Mouse (Mus musculus): ENCODE results near the gene Polr2f. TPM values are rescaled to one million over a fixed set of nuclear protein-coding genes. Genes with fewer than 3 reads are reported as not detected.

The Polr2f gene
- polyA plus RNA-seq, 1 experiment from 2014 or later = 463 TPM

- WGBS = 88% methylated on average over 8 of the region's 8 CpGs
- Histone ChIP-seq H3K4me2 (no peak overlapping the region), H3K27me3 (replicated peaks; ENCODE audit: control insufficient read depth, insufficient read depth, low read length) (peaks cover 3% of the 10 kb centered on the region; the same call in 1 of the 2 replicates), H3K9ac (ENCODE audit: low read depth, low read length) (no peak overlapping the region), H3K9me3 (ENCODE audit: control insufficient read depth, low read length) (no peaks in the 10 kb centered on the region), H3K4me3 (ENCODE audit: low read depth, low read length) (no peak overlapping the region), H3K36me3 (ENCODE audit: control insufficient read depth, insufficient read depth, low read length) (no peaks in the 10 kb centered on the region), H3K4me1 (replicated peaks; ENCODE audit: control insufficient read depth, insufficient read depth, low read length) (peaks cover 3% of the 10 kb centered on the region; the same call in 1 of the 2 replicates), H3K27ac (ENCODE audit: low read depth, low read length) (no peak overlapping the region)
- ATAC-seq (replicated peaks; ENCODE audit: low FRiP score) = no peak
- DNase-seq (ENCODE audit: low spot score) = no peak
Observed at GRCm38 (mm10) chr15:79195492-79195891, 54.7 kb downstream of the Polr2f start.

DNA sequence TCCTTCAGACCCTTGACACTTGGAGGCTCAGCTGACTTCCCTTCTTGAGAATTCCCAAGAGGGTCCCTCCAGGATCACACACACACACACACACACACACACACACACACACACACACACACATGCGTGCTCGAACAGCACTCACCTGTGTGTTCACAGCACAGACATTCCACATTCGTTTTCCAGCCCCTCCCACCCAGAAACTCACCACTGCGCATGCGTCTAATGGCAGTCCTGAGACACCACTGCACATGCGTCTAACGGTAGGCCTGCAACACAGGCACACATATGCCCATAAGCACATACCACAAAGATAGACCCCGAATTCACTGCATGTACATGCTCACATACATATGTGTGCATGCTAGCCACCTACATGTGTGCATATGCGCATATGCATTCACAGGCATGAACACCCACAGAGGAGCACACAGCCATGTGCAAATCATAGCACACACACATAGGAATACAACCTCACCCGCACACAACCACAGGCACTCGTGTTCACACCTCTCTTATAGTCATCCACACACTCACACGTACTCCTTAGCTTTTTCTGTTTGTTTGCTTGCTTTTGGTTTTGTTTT, 58.7 kb downstream of the Polr2f start:
- no peaks in the 10 kb centered on the region for H3K36me3 ChIP-seq (ENCODE audit: control insufficient read depth, insufficient read depth, low read length)
- H3K27me3 ChIP-seq (replicated peaks; ENCODE audit: control insufficient read depth, insufficient read depth, low read length) = peaks cover 8% of the 10 kb centered on the region
- no peak overlapping the region for H3K9ac ChIP-seq (ENCODE audit: low read depth, low read length)
- no peak overlapping the region for H3K27ac ChIP-seq (ENCODE audit: low read depth, low read length)
- no peak overlapping the region for H3K4me2 ChIP-seq
- no peak for ATAC-seq (replicated peaks; ENCODE audit: low FRiP score)
- WGBS = 84% methylated on average over 12 of the region's 12 CpGs
- H3K4me3 ChIP-seq (ENCODE audit: low read depth, low read length) = no peak overlapping the region
- H3K9me3 ChIP-seq (ENCODE audit: control insufficient read depth, low read length) = no peaks in the 10 kb centered on the region
- DNase-seq (ENCODE audit: low spot score) = no peak
- H3K4me1 ChIP-seq (replicated peaks; ENCODE audit: control insufficient read depth, insufficient read depth, low read length) = peaks cover 7% of the 10 kb centered on the region; the same call in 1 of the 2 replicates

Other genes starting within 250 kb of the Polr2f start
- gene Gm49510, start 241.3 kb upstream of the Polr2f start, polyA plus RNA-seq (2014; fragmentation: Nextera tagmentation; extraction: Ambion mirVana) = 0.55 and 0.99 TPM in 2 replicates
- gene Sh3bp1, start 241.2 kb upstream of the Polr2f start, polyA plus RNA-seq (2014; fragmentation: Nextera tagmentation; extraction: Ambion mirVana) = 69.4 and 70.3 TPM in 2 replicates
- gene Pdxp, start 227.1 kb upstream of the Polr2f start, polyA plus RNA-seq (2014; fragmentation: Nextera tagmentation; extraction: Ambion mirVana) = 23.7 and 23.8 TPM in 2 replicates
- gene Lgals1, start 214.3 kb upstream of the Polr2f start, polyA plus RNA-seq (2014; fragmentation: Nextera tagmentation; extraction: Ambion mirVana) = 761 and 837 TPM in 2 replicates
- gene Nol12, start 206.1 kb upstream of the Polr2f start, polyA plus RNA-seq (2014; fragmentation: Nextera tagmentation; extraction: Ambion mirVana) = 69.6 and 75.3 TPM in 2 replicates
- 46.7 and 50.7 TPM in 2 replicates for gene Triobp, start 193.3 kb upstream of the Polr2f start, polyA plus RNA-seq (2014; fragmentation: Nextera tagmentation; extraction: Ambion mirVana)
- 124 and 138 TPM in 2 replicates for gene H1f0, start 112.6 kb upstream of the Polr2f start, polyA plus RNA-seq (2014; fragmentation: Nextera tagmentation; extraction: Ambion mirVana)
- 0.22 and 0.34 TPM in 2 replicates for gene Galr3, start 99.1 kb upstream of the Polr2f start, polyA plus RNA-seq (2014; fragmentation: Nextera tagmentation; extraction: Ambion mirVana)
- 57.2 and 61.5 TPM in 2 replicates for gene Ankrd54, start 78.1 kb upstream of the Polr2f start, polyA plus RNA-seq (2014; fragmentation: Nextera tagmentation; extraction: Ambion mirVana)
- gene Eif3l, start 65.8 kb upstream of the Polr2f start, polyA plus RNA-seq (2014; fragmentation: Nextera tagmentation; extraction: Ambion mirVana) = 257 and 291 TPM in 2 replicates
- gene Micall1, start 32.1 kb upstream of the Polr2f start, polyA plus RNA-seq (2014; fragmentation: Nextera tagmentation; extraction: Ambion mirVana) = 4.1 and 5.7 TPM in 2 replicates
- gene 1700088E04Rik, start 244 bp downstream of the Polr2f start, polyA plus RNA-seq (2014; fragmentation: Nextera tagmentation; extraction: Ambion mirVana) = 1.8 and 2.2 TPM in 2 replicates
- 0.81 and 0.84 TPM in 2 replicates for gene Sox10, start 24.2 kb downstream of the Polr2f start, polyA plus RNA-seq (2014; fragmentation: Nextera tagmentation; extraction: Ambion mirVana)
- 13.5 and 18.0 TPM in 2 replicates for gene Pick1, start 88.2 kb downstream of the Polr2f start, polyA plus RNA-seq (2014; fragmentation: Nextera tagmentation; extraction: Ambion mirVana)
- 0.10 TPM in 1 of 2 replicates, not detected in the other for gene Gm49486, start 88.4 kb downstream of the Polr2f start, polyA plus RNA-seq (2014; fragmentation: Nextera tagmentation; extraction: Ambion mirVana)
- 0.12 TPM in 1 of 2 replicates, not detected in the other for gene Slc16a8, start 113.8 kb downstream of the Polr2f start, polyA plus RNA-seq (2014; fragmentation: Nextera tagmentation; extraction: Ambion mirVana)
- 2.9 and 4.6 TPM in 2 replicates for gene Baiap2l2, start 144.5 kb downstream of the Polr2f start, polyA plus RNA-seq (2014; fragmentation: Nextera tagmentation; extraction: Ambion mirVana)
- 27.7 and 28.1 TPM in 2 replicates for gene Pla2g6, start 187.4 kb downstream of the Polr2f start, polyA plus RNA-seq (2014; fragmentation: Nextera tagmentation; extraction: Ambion mirVana)
- 3.1 and 3.5 TPM in 2 replicates for gene Maff, start 205.6 kb downstream of the Polr2f start, polyA plus RNA-seq (2014; fragmentation: Nextera tagmentation; extraction: Ambion mirVana)

Data from liver, embryonic 11.5 days (tissue).